Mouse (Mus musculus) layer of hippocampus, adult 9-10 months (tissue): ENCODE results near the gene Camk2g.

ENCODE experiments used
- DNase-seq: peaks from one replicate; pipeline ENCODE4 v3.0.0; 2022; ENCODE audit warnings: low spot score

The Camk2g gene

DNA sequence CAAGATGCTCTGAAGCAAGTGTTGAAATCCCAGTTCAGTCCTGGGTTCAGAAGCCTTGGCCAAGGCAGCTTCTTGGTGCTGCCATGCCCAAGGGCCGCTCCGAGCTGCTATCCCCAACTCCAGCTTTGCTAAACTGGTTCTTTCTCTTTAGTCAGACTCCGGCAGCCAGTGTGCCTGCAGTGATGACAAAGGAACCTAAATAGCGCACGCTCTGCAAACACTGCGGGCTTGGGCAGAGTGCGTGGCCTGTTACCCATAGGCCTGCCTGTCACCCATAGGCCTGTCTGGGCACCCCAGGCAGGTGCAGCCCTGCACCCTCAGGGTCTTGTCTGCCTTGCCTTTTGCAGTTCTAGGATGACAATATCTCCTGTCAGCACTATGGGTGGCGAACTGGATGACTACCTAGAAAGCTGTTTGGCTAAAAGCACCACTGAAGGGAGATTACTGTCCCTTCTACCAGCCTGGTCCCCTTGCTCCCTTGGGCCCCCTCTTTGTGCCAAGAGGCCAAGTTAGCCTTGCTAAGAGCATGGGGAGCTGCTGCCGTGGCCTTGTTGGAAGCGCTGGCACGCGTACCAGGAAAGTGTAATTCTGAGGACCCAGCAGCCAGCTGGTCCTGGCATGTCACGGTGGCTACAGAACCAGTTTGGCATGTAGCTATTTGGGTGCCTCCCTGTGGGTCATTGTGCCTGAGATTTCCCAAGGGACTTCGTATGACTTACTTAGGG lies 12.4 kb upstream of the Camk2g start:
- no peak for DNase-seq

DNA sequence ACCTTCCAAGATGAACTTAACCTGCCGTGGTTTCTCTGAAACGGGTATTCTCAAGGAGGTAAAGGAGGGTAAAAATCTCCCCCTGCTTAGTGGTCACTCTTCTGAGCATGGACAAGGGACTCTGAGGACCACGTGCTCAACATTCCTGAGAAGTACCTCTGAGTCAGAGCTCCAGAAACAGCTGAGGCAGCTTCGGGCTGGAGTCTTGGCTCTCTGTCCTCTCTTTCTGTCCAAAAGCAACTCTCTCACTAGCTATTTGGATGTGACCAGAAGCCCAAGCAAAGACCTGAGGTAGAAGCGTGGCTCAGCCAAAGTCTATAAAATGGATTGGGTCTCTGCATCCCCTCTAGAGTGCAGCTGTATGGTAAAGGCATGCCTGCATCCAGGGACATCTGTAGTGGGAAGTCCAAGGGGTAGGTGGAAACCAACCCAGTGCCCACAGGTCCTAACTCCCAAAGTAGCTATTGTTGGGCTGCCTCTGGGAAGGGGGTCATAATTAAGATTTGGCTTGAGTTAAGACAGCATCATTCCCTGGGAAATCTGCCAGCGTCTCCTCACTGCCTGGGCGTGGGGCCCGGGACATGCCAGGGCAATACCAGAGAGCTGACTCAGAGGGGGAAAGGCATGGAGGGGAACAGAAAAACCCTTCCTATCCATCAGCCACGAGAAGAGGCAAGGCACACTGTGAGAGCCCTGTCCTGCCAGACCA lies 11.2 kb upstream of the Camk2g start:
- DNase-seq, result no peak

DNA sequence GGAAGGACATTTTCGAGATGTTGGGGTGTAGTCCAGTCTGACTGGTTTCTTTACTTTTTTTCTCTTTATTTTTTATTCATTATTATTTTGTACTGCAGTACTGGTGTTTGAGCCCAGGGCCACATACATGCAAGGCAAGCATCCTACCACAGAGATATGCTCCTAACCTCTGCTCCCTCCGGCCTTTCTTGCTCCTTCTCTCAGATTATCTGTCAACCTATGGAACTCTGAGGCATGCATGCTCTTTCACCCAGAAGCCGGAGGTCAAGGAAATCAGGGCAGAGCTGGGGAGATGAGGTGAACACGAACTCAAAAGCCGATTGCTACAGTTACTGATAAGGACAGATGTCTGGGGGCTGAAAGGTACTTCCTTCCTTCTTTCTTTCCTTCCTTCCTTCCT lies 10.6 kb upstream of the Camk2g start:
- DNase-seq, result no peak

DNA sequence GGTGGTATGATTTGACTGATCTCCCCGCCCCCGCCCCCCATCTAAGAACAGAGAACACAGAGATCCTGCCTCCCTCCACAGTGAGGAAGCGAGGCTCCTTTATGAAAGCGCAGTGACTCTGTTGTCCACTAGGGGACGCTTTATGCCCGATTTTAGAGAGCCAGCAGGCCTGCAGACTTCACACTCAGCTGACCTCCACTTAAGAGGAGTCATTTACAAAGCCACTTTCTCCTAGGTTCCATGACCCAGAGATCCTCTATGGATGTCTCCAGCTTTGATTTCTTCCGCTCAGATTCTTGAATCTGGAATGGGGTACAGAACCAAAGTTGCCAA lies 9.7 kb upstream of the Camk2g start:
- no peak for DNase-seq

DNA sequence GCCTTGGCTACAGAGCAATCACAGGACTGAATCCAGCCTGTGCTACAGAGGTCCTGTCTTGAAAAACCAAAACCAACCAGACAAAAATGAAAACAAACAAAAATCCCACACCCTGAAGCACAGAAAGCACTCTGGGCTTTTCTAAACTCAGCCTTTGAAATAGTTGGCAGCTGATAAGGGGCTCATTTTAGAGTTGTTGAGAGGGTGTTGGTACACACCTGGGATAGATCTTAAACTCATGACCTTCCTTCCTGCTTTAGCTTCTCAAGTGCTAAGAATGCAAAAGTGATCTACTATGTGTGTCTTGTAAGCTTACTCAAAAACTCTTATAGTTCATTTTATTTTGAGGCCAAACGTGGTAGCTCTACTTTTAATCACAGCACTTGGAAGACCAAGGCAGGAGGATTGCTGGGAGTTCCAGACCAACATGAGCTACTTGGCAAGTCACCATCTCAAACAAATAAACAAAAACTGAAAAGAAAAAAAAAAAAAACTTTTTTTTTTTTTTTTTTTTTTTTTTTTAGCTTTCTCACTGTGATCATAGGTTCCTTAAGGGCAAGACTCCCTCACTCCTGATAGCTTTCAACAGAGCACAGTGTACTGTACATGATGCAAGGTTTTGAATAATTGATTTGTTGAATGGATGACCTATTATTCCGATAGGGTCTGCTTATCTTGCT lies 9.2 kb upstream of the Camk2g start:
- no peak for DNase-seq

DNA sequence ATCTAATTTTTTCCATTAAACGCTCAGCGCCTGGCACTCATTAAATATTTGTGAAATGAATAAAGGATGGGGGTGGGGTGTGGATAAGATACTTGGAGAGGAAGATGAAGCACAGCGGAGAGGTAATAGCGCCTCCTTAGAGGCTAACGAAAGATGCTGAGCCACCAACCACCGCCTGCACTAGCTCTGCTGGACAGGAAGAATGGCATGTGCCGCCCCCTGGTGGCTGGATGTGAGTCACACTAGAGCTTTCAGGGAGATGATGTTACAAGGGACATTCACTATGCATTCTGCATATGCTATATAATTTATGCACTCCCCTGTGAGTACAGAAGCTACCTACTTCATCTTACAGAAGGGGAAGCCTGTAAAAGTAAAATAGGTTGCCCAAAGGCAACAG lies 4.9 kb upstream of the Camk2g start:
- DNase-seq, result peak; percentile 69

DNA sequence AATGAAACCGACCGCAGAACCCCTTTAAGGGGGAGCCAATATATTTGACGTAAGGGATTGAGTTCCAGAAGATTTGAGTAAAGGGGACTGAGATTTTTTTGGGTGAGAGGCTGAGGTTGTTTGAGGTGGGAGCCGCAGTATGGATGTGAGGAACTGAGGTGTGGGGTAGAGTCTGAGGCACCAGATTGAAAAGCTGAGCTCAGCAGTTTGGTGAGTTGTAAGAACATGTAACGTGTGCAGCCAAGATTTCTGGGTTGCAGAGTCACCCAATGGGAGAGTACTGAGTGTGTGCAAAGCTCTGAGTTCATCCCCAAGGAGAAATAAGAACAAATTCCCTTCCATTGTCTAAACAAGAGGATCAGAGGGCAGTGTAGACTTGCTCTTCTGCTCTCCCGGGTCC lies 4.4 kb upstream of the Camk2g start:
- DNase-seq, result no peak

DNA sequence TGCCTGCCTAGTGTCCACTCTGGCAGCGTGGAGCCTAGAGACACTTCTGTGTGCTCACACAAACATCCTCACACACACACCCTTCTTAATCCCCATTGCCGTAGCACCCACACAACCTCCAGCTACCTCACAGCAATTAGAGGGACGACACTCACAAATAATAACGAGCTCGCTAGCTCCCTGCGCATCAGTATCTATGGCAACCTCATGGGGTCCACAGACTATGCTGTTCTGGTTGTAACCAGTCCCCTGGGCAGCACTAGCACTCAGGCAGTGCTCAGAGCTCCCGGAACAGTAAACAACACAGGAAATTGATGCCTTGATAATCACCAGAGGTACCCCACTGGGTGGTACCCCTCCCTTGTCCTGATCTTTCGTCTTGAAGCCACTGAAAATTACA lies 2.8 kb upstream of the Camk2g start:
- no peak for DNase-seq

DNA sequence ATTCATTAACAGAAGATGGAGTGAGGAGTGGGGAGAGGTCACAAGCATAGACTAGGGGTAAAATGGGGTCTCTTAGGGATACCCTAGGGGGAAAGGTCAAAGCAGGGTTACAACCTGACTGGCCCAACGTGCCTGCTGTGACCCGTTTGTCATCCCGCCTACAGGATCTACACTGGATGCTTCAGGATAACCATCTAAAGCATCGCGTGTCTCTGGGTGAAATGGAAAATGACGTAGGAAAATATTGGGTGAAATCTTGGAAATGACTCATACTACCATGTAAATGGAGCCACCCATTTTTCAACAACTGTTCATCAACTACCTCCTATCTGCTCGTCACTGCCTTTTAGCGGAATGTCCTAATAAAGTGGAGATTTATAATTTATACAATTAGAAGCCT lies 2.3 kb upstream of the Camk2g start:
- no peak for DNase-seq

DNA sequence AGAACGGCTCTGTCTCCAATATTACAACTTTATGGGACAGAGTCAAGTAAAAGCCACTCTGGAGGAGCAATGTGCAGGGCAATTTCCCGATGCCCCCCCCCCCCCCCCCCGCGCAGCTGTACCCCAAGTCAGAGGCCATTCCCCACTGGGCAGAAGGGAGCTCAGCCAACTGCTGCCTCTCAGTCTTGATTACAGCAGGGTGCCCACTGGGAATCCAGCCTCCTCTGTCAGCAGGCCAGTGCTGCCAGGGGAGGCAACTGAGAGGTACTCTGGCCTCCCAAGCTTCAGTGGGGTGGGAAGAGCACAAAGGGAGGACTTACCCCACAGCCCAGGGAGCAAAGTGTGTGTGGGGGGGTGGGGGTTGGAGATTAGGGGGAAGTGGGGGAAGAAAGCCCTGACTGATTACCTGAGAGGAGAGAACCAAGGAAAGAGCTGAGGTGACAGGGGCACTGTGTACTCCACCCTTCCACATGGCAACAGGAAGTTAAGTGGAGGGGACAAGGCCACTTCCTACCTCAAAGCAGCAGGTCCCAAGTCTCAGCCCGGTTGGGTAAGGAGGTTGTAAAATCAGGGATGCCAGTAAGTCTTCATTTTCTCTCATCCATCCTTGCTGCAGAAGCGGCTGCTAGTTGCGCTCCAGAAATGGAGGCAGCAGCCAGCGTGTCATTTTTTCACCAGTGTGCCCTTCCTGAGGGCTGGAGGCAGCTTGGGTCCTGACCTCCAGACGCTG lies 1.7 kb upstream of the Camk2g start:
- no peak for DNase-seq

DNA sequence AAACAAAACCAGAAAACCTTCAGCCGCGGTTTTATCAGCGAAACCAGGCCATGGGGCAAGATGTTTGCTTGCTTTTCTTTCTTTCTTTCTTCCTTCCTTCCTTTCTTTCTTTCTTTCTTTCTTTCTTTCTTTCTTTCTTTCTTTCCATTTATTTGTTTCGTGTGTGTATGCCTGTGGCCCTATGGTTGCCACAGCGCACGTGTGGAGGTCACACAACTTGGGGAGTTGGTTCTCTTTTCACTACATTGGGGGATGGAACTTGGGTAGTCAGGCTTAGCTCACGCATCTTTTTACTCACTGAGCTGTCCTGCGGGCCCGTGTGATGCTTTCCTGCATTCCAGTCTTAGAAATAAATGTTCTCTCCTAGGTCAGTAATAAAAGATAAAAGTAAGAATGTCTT lies 701 bp upstream of the Camk2g start:
- DNase-seq, result no peak

DNA sequence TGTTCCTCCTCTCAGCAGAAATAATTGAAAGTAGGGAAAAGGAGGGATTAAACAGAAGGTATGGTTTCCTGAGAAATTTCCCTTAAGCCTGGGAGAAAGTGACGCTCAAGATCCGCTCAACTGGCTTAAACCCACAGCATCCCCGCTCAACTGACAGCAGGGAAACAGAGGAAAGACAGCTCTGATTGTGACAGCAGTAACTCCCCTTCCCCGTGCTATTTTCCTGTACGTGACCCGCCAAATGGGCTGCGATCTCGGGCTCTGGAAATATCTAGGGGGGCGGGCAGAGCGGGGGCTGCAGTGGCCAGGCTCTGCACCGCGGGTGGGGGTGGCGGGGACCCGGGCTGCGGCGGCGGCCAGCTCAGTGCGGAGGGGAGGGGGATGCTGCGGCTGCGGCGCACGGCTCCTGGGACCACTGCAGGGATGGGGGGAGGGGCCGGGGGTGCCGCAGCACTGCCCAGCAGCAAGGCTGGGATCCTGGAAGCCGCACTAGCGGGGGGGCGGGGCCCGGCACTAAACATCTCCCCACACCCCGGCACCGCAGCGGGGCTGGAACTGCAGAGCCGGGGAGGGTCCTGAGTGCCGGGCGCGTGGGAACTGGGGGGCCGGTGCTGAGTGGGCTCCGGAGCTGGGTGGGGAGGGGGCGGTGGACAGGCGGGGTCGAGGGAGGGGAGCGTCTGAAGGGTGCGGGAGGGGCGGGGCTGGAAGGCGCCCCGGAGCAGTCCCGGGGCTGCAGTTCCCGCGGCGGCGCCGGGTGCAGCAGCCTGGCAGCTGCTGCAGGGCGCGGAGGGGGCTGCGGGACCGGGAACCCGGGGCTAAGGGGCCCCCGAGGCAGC lies 748 bp downstream of the Camk2g start:
- DNase-seq, result no peak

DNA sequence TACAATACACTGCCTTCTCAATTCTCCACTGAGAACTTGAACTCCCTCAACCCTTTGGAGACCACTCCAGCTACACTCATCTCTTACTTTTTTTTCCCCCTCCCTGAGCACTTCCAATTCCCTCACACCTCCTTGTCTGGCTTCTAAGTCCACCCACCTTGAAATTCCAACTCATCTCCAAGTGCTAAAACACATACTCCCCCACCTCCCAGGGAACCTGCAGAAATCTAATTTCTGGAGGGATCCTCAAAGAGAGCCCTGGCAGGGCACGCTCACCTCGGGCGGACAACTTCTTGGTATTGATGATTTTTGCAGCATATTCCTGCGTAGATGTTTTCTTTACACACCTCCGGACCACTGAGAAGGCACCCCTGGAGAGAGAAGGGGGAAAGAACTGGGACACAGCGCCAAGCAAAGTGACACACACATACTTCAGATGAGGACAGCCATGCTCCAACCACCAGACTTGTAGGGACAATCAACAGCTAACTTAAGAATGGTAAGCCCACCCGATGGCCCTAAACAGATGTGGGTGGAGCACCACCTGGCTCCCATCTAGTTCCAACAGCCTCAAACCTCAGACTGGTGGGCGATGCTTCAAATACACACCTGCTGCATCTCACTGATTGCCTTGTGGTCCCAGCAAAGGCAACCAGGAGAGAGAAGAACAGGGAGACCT lies 1.5 kb downstream of the Camk2g start:
- no peak for DNase-seq

DNA sequence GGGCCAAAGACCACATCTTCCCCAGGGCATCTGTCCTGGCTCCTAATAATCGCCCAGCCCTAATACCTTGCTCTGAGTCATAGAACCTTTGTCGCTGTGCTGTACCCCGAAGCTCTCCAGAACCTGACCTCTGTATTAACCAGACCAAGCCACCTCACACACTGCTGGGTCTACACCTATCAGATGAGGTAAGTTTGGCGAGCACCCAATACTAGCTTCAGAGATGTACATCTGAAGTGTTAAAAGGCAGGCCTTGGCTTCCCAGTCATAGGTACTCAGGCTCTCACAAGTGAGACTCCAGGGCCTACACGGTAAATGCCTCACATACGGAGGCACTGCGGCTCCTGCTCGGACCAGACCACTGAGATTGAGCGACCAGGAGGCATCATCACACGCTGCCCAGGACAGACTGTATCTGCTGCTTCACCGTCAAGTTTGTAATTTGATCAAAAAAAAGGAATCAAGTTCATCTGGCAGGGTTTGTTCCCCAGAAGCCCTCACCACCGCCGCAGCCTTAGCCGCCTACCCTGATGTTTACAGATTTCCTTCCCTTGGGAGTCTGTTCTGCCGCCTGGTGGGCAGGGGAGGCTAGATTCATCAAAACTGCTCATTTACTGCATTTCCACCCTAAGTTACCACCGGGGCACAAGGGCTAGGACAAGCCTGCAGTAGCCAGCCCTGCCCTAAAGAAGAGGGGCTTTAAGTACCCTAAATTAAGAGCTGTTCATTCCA lies 2.2 kb downstream of the Camk2g start:
- no peak for DNase-seq

DNA sequence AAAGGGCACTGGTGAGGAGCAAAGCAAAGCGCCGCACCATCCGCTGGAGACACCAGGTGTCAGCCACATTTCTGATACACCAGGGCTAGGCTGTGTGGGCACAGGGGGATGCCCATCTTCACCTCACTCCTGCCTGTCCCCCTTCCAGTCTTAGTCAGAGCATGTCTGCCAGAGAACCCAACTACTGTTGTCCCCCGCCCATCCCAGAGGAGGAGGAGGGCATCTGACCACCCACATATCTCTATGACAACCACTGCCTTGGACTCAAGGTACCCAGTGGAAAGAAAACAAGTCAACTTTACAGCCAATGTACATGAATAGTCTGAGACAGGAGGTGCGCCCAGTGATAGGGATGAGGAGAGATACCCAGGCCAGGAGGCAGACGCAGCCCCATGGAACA lies 2.9 kb downstream of the Camk2g start:
- DNase-seq, result no peak

DNA sequence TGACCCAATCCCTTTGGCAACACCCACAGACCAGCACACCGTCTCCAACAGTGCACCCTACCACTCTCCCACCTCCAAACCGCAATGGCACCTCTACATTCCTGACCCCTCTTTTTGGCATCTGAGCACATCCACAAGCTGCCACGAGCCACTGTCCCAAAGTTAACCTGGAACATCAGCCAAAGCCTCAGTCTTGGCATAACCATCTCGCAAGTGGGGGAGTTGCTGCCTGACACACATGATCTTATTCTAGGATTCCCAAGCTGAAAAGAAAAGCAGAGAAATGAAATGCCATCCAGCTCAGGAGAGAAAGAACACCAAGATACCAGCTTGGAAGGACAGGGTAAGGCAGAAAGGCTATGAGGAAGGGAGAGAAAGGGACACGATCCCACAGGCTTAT lies 3.4 kb downstream of the Camk2g start:
- DNase-seq, result no peak

DNA sequence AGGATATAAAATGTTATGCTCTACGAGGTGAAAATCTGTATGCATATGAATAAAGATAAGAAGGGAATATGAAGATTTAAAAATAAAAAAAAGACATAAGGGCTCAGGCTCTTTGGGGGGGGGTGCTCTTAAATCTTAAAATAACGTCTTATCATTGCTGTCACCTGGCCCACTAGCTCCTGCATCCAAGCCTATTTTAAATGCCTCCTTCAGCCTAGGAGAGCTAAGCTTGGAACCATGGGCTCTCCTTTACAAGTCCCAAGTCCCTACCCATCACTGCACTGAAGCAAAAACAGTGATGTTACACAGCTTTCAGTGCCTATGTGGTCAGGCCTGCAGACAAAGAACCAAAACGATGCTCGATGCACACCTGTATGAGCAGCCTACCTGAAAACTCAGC lies 4.3 kb downstream of the Camk2g start:
- no peak for DNase-seq

DNA sequence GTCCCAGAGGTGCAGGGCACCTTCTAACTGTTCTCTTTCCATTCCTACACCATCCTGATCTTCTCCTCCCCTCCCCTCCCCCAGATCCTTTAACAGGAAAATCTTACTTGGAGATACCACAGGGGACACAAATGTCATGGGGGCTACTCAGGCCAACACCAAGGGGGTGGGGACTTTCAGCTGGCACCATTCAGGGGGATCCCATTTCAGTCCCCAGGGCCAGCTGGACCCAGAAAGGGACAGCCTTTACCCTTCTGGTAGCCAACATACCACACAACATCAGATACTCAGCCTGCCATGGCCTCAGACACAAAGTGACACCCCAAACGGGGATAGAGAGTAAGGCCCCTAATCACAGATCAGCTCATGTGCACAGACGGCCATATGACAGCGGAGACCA lies 5.7 kb downstream of the Camk2g start:
- DNase-seq, result no peak

DNA sequence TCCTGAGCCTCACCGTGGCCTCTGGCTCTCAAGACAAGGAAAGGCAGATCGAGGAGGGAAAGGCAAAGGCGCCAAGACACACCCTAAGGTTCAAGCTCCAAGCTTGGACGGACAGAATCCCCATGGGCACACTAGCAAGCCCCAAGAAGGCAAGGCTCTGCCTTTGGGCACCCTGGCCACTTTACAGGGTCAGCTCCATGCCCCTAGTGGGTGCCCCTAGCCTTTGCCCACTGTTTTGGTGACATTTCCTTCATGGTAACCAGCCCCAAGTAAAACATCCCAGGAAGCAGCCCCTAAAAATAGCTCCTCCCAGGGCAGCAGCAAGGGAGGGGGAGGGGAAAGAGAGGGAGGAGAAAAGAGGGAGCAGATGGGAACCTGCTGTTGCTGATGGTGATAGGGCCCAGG lies 7.3 kb downstream of the Camk2g start:
- no peak for DNase-seq

DNA sequence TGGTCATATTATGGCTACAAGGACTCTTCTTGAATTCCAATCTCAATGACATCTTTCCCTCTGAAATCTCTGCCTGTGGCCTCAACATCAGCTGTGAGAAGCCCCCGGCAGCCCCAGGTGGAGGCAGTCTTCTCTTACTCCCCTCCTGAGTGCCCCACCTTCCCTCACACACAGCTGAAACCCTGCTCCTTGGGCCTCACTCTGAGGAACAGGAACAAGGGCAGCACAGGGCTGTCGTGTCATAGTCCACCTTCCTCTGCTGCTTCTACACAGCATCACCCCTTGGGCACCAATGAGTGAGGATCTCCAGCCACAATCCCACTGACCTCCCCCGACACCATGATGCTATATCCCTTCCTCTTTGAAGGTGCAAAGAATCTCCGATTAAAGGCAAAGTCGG lies 7.9 kb downstream of the Camk2g start:
- no peak for DNase-seq

DNA sequence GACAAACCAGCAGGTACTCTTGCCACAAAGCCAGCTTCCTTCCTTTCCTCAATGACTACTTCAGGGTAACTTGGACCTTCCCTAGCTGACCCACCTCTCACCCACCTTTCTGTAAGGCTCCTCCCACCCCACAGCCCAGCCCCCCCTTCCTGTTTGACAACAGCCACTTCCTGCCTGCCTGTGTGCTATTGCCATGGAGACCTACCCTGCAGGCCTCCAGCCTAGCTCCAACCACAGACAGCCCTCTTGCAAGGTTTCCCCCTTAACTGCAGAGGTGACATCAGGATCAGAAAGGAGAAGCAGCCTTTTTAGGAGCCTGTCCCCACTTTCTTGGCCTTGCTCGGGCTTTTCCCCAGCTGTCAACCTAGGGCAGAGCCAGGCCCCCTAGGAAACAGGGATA lies 8.7 kb downstream of the Camk2g start:
- no peak for DNase-seq
